Mouse (Mus musculus) left cerebral cortex, adult 2 months (tissue): ENCODE results near the gene Mmp14. TPM values are rescaled to one million over a fixed set of nuclear protein-coding genes. Genes with fewer than 3 reads are reported as not detected.

Source experiments
- DNase-seq, 2 experiments: peaks; one replicate each; pipeline ENCODE4 v3.0.0; 2021 to 2022; ENCODE audit warnings: low spot score in 2 of 2, mixed read lengths in 1 of 2; ENCODE audit errors: extremely low spot score in 1 of 2
- H3K27ac ChIP-seq: fragments of 200-600 bp; 2 replicates; pipeline ENCODE4 v1.8.1; 2022
- H3K4me3 ChIP-seq: fragments of 200-600 bp; 2 replicates; pipeline ENCODE4 v1.8.1; 2022
- CTCF ChIP-seq: fragments of 200-600 bp; IDR thresholded peaks from 2 replicates; pipeline ENCODE4 v1.8.1; 2022; ENCODE audit warnings: antibody characterized with exemption, mild to moderate bottlenecking, moderate library complexity
- intact Hi-C: fragments of 180-260 bp; cut with DNase I; formaldehyde crosslinking; loops from one replicate; pipeline ENCODE4 v1.15.1; 2025
- total RNA-seq, 2 experiments: library from RNA; stranded (reverse); gene quantifications; 2 replicates each; pipeline ENCODE4 v1.2.3; 2021

The Mmp14 gene
- total RNA-seq, 2 experiments from 2014 or later: 10.3 to 13.8 TPM

GRCm38 (mm10) chr14:54464293-54465005 is 33.0 kb downstream of the Mmp14 start:
- Histone ChIP-seq H3K4me3 (peak overlapping the region; percentile 88), H3K27ac (peak overlapping the region; percentile 75)
- intact Hi-C loops: loop anchor here (2.0 kb wide), 2 partner anchors 30 to 52 kb away; partner anchors contain the start of gene Prmt5
- TF ChIP-seq CTCF: peak; percentile 64
- peak in 1 of 2 experiments; percentile 36 for DNase-seq

GRCm38 (mm10) chr14:54471467-54471866 is 40.1 kb downstream of the Mmp14 start:
- TF ChIP-seq CTCF: no peak
- DNase-seq: no peak
- intact Hi-C loops: no loop called here
- Histone ChIP-seq H3K27ac (no peak overlapping the region), H3K4me3 (no peak overlapping the region)

GRCm38 (mm10) chr14:54472671-54473070 is 41.3 kb downstream of the Mmp14 start:
- Histone ChIP-seq H3K27ac (no peak overlapping the region), H3K4me3 (no peak overlapping the region)
- intact Hi-C loops: no loop called here
- no peak for TF ChIP-seq CTCF
- DNase-seq: no peak

- intact Hi-C loops: no loop called here
- H3K4me3 ChIP-seq: no peak overlapping the region
- no peak for TF ChIP-seq CTCF
- no peak for DNase-seq
- no peak overlapping the region for H3K27ac ChIP-seq
These were observed 43.3 kb downstream of the Mmp14 start for GRCm38 (mm10) chr14:54474744-54475143.

DNA sequence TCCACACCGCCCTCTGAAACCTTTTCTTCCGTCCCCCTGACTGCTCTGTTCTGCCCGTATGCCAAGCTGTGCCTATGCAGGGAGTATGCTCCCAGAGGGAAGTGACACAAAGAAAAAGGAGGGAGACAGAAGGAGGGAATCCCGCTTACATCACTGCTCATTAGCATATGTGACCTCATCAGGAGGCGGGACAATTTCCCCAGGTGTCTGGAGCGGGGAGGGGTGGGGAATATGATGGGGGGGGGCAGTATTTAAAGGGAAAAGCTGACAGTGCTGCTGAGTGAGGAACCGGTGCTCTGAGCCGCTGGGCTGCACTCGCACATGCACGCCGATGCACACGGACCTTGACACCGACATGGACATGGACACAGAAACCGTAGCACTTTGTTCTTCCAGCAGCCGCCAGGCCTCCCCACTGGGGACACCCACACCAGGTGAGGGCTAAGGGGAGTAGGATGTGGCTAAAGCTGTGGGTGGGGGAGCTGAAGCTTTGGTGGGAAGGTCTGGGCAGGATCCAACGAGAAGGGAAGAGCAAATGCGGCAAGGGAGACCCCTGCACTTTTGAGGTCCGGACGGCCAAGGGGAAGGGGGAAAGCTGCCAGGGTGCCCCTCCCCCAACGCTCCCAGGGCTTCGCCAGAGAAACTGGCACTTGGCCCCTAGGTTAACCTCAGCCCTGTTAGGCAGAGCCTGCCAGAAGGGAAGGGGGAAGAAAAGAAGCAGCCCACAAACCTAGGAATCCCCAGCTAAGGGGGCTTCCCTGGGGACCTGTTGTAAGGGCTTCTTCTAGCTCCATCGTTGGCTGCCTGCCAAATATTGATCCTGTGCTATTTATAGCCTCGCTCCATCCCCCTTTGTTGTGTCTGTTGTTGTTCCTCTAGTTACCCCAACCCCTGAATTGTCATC is 44.8 kb downstream of the Mmp14 start, which contains the start of gene Rem2:
TSS of gene Rem2 (plus strand) at position 160 of the 904 bp plus-strand sequence.
- peak; percentile 53 to 68 for DNase-seq
- TF ChIP-seq CTCF: no peak
- Histone ChIP-seq H3K27ac (peak within 1 kb of the TSS; percentile 37; the same call in 1 of the 2 replicates), H3K4me3 (peak within 1 kb of the TSS; percentile 59)
- intact Hi-C loops: no loop called here

DNA sequence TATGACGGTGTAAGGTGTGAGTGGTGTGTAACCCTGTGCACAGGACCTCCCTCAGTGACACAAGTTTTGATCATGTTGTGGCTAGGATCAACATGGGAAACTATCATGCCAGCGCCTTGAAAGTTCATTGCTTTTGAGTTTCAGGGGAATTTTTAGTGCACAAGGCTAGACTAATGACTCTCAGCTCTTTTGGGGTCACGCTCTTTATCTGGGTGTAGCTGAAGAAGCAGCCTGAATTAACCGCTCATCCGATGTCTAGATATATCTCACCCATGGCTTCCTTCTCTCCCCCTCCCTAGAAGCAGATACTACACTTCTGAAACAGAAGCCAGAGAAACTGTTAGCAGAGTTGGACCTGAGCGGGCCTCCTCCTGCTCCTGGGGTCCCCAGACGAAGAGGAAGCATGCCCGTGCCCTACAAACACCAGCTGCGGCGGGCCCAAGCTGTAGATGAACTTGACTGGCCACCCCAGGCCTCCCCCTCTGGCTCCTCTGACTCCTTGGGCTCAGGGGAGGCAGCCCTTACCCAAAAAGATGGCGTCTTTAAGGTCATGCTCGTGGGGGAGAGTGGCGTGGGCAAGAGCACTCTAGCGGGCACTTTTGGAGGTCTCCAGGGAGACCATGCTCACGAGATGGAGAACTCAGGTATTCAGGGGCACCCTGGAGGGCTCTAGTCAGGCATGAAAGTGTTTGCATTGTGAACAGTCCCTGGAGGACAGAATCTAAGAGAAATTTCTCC is 45.9 kb downstream of the Mmp14 start:
- no peak for TF ChIP-seq CTCF
- DNase-seq: no peak
- intact Hi-C loops: no loop called here
- H3K4me3 ChIP-seq: peak overlapping the region; percentile 59
- no peak overlapping the region for H3K27ac ChIP-seq

GRCm38 (mm10) chr14:54479451-54479920 is 48.1 kb downstream of the Mmp14 start:
- no peak overlapping the region for H3K27ac ChIP-seq
- peak in 1 of 2 experiments; percentile 11 for DNase-seq
- TF ChIP-seq CTCF: no peak
- peak overlapping the region; percentile 17; the same call in 1 of the 2 replicates for H3K4me3 ChIP-seq
- intact Hi-C loops: no loop called here

DNA sequence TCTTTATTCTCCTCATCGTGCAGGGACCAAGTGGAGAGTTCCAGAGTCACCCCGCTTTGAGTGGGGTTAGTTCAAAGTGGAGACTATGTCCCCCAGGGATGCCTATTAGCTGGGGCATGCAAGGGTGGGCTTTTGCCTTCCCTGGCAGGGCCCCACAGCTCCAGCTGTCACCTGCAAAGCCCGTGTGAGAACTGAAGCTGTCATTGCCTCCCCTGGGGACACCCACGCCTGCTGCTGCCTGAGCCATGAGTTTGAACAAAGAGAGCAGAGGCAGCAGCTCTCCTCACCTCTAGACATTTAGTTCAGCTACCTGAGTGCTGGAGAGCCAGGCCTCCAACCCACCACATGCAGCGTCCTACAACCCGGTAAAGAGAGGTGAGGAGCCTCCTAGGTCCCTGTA is 49.3 kb downstream of the Mmp14 start:
- no peak for TF ChIP-seq CTCF
- no peak overlapping the region for H3K4me3 ChIP-seq
- peak in 1 of 2 experiments; percentile 24 for DNase-seq
- intact Hi-C loops: no loop called here
- H3K27ac ChIP-seq: no peak overlapping the region

GRCm38 (mm10) chr14:54481402-54481801 is 50.0 kb downstream of the Mmp14 start:
- intact Hi-C loops: no loop called here

GRCm38 (mm10) chr14:54482498-54482897 is 51.1 kb downstream of the Mmp14 start:
- DNase-seq: no peak

More at GRCm38 (mm10) chr14:54481402-54481801, 50.0 kb downstream of the Mmp14 start:
- no peak for DNase-seq
- Histone ChIP-seq H3K4me3 (no peak overlapping the region), H3K27ac (no peak overlapping the region)
- no peak for TF ChIP-seq CTCF

GRCm38 (mm10) chr14:54485899-54486298 is 54.5 kb downstream of the Mmp14 start:
- intact Hi-C loops: no loop called here
- H3K4me3 ChIP-seq: no peak overlapping the region
- no peak overlapping the region for H3K27ac ChIP-seq
- no peak for TF ChIP-seq CTCF
- no peak for DNase-seq

More at GRCm38 (mm10) chr14:54482498-54482897, 51.1 kb downstream of the Mmp14 start:
- intact Hi-C loops: no loop called here
- no peak overlapping the region for H3K4me3 ChIP-seq
- TF ChIP-seq CTCF: peak; percentile 60
- no peak overlapping the region for H3K27ac ChIP-seq
